Mouse (Mus musculus): ENCODE measurements at regions not wholly inside any gene's neighbourhood (a gene's known extent, or its start where the extent isn't known, plus 50 kb on each side); places are given as distances from the start of the nearest gene placed in this dataset.

DNA sequence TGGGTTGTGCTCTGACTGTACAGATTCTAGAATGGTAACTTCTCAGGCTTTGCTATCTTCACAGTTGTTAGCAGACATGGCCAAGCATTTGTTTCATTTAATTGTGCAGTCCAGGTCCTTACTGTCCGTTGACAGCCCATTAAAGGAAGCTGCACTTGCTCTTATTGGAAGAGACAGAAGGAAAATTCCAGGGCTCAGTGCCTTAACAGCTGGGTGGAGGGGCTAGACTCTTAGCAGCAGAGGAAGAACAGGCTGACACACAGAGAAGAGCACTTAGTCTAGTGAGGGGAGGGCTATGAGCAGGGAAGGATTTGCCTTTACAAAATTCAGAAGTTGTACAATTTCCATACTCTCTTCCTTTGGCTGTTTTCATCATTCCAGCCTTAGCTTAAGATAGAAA is 161.5 kb upstream of the Ghitm start:
- DNase-seq (ENCODE audit: low read depth) = no peak

DNA sequence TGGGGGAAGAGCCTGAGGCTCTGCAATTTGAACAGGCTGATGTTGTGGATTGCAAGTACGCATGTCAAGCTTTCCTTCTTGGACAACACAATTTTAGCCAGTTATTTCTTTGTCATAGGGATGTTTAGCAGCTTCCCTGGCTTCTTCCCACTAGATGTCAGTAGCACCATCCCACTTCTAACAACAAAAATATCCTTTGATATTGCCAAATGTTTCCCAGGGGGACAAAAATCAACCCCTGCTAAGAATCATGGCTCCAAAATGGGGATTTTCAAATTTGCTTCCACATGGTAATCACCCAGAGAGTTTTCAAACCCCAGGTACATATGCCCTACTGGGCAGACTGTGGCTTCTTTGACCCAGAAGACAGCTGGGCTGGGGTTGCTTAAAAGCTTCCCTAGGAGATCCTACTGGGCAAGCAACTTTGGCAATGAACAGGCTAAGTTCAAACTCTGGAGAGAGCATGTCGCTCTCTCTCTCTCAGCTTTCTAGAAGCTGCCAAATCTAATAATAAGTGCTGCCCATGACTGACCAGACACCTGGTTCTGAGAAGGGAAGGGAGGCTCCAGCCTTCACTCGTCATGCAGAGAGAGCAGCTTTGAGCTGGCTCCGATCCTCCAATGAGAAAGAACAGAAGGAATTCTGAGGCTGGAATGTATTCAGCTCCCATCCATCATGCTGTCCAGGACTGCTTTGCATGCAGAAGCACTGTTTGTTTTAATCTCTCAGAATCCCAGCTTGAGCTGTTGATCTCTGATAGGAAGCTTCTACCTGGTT is 157.2 kb upstream of the Ghitm start:
- DNase-seq (ENCODE audit: low read depth) = no peak

DNA sequence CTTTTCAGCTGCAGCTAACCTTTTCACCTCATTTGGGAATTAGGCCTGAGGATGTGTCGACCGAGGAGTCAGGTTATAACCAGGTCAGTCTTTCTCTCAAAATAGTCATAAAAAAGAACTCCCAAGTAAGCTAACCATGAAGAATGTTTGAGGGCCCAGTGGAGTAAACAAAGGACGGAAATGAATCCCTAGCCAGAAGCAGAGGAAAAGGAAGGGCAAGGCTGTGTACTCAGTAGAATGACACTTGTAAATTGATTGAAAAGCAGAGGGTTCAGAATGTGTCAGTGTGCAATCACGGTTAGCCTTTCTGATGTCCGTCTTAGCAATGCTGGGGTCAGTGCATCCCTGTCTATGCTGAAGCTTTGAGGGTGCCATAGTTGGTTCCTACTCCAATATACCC is 149.3 kb upstream of the Ghitm start:
- no peak for DNase-seq (ENCODE audit: low read depth)

DNA sequence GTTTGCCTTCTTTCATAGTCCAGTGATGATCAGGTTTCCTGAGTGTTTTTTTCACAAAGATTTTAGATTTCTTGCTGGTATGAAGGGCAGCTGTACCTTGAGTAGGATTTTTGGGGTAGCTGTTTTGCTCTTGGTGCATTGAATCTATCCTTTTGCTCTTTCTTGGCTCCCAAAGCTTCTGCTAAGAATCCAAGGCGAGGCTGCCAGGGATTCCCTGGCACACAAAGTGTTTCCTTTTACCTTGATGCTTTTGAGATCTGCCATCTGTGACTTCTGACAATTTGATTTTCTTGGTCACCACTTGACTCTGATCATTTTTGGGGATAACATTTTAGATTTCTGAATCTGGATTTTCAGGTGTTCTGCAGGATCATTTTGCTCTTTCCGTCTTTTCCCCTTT is 144.3 kb upstream of the Ghitm start:
- DNase-seq (ENCODE audit: low read depth) = no peak

DNA sequence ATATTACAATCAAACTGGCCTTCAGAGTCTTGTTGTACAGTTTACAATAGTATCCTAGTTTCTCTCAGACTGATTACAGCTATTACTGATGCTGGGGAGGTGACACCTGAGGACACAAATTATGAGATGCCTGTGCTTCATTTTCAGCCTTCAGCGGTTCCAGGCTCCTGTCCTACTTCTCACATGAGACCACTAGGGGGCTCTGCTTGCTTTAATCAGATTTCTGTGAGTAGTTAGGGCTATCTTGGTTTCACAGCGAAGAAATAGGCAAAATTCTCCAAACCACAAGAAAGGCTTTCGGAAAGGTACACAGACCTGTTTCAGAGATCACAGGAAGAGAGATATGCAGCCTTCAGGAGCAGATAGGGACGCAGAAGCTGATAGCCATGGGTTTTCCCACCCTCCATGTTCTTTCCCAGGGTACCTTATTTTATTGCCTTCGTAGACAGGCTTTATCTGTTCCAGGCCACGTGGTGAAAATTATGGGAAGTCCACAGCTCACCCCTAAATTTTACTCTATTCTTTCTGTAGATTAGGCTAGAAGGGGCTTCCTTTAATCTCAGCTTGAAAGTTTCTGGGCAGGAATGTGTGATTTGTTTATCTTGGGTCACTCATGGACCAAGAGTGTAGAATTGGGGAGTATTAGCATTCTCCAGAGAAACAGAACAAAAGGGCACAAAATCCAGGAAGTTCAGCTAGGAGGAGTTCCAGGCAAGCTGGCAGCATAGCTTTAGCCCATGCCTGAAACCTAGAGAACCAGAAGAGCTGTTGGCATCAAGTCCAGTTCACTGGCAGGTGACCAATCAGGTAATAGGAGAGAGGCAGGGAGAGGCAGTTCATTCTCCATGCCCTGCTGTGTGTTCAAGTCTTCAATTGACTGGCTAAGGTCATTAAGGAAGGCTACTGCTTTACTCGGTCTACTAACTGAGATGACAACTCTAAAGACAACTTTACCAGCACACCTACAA is 141.9 kb upstream of the Ghitm start:
- peak; percentile 5 for DNase-seq (ENCODE audit: low read depth)

DNA sequence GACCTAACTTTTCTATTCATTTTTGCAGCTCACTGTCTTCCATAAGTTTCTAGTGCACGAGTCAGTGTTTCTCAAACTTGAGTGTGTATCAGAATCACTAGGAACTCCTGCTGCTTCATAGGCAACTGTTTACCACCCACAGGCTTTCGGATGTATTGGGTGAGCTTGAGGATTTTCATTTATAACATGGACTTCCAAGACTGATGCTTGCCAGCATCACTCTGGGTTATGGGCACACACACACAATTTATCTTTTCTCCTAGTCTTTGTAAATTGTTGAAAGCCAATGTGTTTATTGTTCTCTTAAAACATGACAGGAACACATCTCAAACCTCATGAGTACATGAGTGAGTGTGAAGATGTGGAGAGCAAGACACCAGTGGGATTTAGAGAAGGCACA is 137.0 kb upstream of the Ghitm start:
- no peak for DNase-seq (ENCODE audit: low read depth)

DNA sequence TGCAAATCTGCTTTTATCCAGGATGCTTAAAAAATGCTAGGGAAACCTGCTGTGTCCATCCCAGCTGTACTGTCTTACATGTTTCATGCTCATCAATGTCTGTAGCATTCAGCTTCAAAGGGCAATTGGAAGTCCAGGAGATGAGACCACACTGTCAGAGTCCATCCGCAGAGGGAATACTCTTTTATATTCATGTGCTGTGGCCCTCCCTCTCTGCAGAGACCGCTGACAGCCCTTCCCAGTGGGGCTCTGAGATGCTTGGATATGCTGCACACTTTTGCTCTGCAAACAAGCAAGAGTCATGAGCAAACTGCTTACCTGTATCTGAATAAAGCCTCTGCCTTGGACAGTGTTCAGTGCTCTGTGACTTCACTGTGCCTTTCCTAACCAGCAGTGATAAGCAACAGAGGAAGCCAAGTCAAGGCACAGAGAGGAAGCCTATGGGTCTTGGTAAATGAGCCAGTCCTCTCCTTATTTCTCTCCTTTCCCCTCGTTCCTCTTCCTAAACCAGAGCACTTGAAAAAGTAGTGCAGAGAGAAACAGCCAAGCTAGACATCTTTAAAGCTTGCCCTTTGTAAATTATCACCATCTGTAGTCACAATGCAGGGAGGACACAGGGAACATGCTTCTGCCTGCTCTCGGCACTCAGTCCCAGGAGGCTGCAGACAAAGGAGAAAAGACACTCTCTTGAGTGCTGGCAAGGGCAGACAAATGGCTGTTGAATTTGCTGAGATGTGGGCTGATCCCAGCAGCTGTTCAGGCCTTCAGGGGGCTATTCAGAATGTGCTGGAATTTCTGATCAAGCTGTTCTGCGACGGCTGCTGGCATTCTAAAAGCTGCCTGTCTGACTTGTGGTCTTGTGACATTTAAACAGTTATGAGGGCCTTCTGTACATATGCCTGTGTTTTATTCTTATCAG is 136.2 kb upstream of the Ghitm start:
- DNase-seq (ENCODE audit: low read depth) = no peak

DNA sequence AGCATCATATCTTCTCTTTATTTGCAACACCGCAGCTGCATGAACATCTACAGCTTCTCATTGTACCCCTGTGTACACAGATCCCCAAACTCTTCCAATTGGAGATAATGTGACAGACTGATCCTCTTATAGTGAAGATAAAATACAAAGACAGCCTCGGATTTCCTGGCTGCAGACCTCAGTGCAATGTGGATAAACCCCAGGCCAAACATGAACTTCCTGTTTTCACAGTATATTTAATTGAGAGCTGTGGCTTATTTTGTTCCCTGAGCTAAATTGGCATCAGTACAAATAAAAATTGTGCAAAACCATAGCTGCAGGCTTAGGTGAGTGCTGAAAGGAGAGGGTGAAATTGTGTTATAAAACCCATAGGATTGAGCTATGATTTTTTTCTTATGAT is 134.8 kb upstream of the Ghitm start:
- no peak for DNase-seq (ENCODE audit: low read depth)

DNA sequence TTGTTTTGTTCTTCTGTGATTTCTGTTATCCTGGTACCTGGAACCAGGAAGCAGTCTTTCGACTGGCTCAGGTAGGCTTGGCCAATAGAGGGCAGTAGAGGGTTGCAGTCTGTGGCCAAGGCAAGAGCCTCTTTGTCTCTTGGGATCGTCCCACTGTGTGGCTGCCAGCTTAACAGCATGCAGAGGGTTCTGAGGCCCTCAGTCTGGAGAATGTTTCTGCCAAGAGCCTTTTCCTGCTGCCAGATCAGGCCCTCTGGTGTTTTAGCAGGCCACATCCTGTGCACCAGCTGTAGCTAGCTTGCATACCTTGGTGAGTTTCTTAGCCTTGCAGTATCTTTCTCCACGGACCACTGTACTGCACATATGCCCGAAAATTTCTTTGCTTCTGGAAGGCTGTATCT is 103.6 kb upstream of the Ghitm start:
- DNase-seq (ENCODE audit: low read depth) = peak; percentile 20

DNA sequence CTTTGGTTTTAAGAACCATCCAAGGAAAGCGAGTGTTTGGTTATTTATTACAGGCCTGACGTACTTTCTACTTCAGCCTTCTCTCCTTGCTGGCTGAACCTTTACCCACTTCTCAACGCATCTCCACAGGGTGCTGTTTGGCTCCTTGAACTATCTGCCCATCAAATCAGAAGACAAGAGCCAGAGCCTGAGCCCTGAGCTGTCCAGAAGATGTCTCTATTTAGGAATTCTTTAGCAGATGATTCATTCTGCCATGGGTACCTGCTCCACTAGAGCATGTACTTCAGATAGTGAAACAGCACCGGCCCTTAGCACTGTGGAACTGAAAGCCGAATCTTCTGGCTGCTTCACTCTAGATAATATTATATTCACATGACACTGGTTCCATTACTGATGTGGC is 102.1 kb upstream of the Ghitm start:
- DNase-seq (ENCODE audit: low read depth) = no peak

DNA sequence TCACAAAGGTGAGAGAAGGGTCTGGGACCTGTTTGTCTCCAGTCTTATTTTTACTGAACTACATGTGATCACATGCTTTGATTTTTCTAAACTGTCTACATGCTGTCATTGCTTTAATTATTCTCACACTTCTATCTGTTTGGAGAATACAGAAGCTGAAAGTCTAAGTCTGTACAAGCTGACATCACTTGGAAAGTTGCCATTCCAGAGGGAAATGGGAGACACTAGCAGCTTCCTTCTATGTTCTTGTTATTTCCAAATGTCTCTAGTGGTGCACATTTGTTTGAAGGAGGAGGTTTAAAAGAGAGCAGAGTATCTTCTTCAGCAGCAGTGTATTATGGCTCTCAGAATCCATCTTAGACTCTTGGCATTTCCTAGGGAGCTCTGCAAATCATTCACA is 73.2 kb upstream of the Ghitm start:
- DNase-seq (ENCODE audit: low read depth) = no peak

DNA sequence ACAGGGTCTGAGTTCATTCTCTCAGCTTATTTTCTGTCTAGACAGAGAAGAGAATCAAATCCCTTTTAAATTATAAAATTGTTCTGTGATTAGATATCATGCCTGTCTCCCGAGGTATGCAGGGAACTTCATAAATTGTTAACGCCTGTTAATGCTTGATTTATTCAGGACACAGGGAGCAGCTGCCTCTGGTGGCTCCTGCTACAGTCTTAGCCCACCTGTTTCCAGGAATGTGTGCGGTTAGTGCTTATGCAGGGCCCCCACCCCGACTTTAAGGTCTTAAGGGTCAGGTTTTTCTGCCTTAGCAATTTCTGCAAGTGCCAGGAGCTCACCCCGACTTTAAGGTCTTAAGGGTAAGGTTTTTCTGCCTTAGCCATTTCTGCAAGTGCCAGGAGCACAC is 54.7 kb upstream of the Ghitm start:
- DNase-seq (ENCODE audit: low read depth) = no peak

Data from c-Kit-positive CD71-negative TER-119-negative erythroid progenitor cells, embryonic 14.5 days (primary cell).